Mouse (Mus musculus) spleen, adult 2 months (tissue): Measurements from ENCODE around the gene Fstl1.

Experiments
- CTCF ChIP-seq: fragments of 200-500 bp; IDR thresholded peaks from 2 replicates; pipeline ENCODE4 v1.5.1; 2011; ENCODE audit warnings: mild to moderate bottlenecking, inconsistent platforms; ENCODE audit not compliant: insufficient read depth, insufficient read length, insufficient replicate concordance; ENCODE audit errors: extremely low read depth
- POLR2A ChIP-seq: fragments of 200-500 bp; IDR thresholded peaks from 2 replicates; pipeline ENCODE4 v1.6.1; 2011; ENCODE audit warnings: low read depth, low read length, inconsistent platforms

DNA sequence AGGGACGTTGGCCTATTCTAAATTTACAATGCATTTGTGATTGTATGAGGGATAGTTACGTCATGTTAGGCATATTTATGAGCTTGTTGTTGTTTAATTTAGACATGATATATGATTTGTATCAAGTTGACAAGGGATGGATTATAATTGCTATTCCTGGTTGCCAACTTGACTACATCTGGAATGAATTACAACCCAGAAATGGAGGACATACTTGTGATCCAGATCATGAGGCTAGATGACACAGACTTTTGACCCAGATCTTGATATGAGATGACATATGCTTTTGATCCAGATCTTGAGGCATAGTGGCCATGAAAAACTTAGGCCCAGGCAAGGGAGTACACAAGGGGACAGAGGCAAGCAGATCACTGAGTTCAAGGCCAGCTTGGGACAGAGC is 36.6 kb upstream of the Fstl1 start:
- TF ChIP-seq POLR2A = no peak
- no peak for TF ChIP-seq CTCF
